Mouse (Mus musculus) C2C12 (cell line): ENCODE measurements around the gene Fgd2.

Experiments
- CTCF ChIP-seq: IDR thresholded peaks from one replicate; pipeline ENCODE4 v1.5.1; 2011; ENCODE audit not compliant: control insufficient read depth, insufficient read depth, insufficient read length
- MAX ChIP-seq: IDR thresholded peaks from one replicate; pipeline ENCODE4 v1.6.1; 2011; ENCODE audit warnings: mild to moderate bottlenecking, control low read depth
- MYOD1 ChIP-seq: IDR thresholded peaks from one replicate; pipeline ENCODE4 v1.6.1; 2011; ENCODE audit warnings: low read depth; ENCODE audit not compliant: control insufficient read depth, insufficient read length
- USF1 ChIP-seq: IDR thresholded peaks from one replicate; pipeline ENCODE4 v1.6.1; 2011; ENCODE audit warnings: low read depth, mild to moderate bottlenecking, control low read depth, moderate library complexity

DNA sequence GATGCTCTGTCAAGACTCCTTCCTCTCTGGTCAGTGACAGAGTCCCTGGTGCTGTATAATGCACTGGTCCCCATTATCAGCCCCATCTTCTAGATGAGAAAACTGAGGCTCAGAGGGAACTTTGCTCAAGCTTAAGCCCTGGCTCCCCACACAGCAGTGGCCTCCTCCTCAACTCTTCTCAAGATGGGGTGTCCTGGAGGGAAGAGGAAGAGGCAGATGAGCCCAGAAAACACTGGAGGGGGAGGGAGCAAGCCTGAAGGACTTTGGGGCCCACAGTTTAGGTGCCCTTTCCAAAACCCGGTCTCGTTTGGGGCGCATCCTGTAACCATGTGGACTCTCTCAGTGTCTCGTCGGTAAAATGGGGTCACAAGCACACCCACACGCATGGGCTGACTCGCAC is 41.2 kb upstream of the Fgd2 start:
- no peak for TF ChIP-seq CTCF
- TF ChIP-seq MAX = no peak
- no peak for TF ChIP-seq USF1
- TF ChIP-seq MYOD1 = no peak
